Mouse (Mus musculus) macrophage (primary cell): Measurements from ENCODE around the gene Ccdc185. TPM values are rescaled to one million over a fixed set of nuclear protein-coding genes. Genes with fewer than 3 reads are reported as not detected.

Experiments used
- H3K27ac ChIP-seq: fragments of 350-480 bp; formaldehyde crosslinking; 2 replicates; pipeline ENCODE4 v1.9.0; 2021
- H3K36me3 ChIP-seq: fragments of 350-480 bp; formaldehyde crosslinking; 2 replicates; pipeline ENCODE4 v1.9.0; 2021; ENCODE audit errors: inconsistent target
- H3K4me3 ChIP-seq: fragments of 350-480 bp; formaldehyde crosslinking; 2 replicates; pipeline ENCODE4 v1.9.0; 2021; ENCODE audit errors: inconsistent target
- H3K79me2 ChIP-seq: fragments of 350-480 bp; formaldehyde crosslinking; 2 replicates; pipeline ENCODE4 v1.9.0; 2021; ENCODE audit errors: inconsistent target
- WGBS: methylation state at CpG from one replicate; pipeline ENCODE4 v1.1.7; 2026; ENCODE audit warnings: inconsistent platforms; ENCODE audit not compliant: missing documents; 5-methylcytosine and 5-hydroxymethylcytosine counted together
- polyA plus RNA-seq: library from polyadenylated mRNA; stranded (reverse); fragments of 250-400 nt; gene quantifications from 3 replicates; pipeline ENCODE4 v1.2.4, GENCODE M21; 2018; ENCODE audit warnings: inconsistent platforms

Gene Ccdc185
- polyA plus RNA-seq, 1 experiment from 2014 or later: not detected

- no peaks in the 10 kb centered on the region for H3K79me2 ChIP-seq
- no peak overlapping the region for H3K4me3 ChIP-seq
- no peak overlapping the region for H3K27ac ChIP-seq
- H3K36me3 ChIP-seq: no peaks in the 10 kb centered on the region
- WGBS: 82% methylated on average over 2 of the region's 2 CpGs
Observed at GRCm38 (mm10) chr1:182704882-182705281, 44.1 kb downstream of the Ccdc185 start.

DNA sequence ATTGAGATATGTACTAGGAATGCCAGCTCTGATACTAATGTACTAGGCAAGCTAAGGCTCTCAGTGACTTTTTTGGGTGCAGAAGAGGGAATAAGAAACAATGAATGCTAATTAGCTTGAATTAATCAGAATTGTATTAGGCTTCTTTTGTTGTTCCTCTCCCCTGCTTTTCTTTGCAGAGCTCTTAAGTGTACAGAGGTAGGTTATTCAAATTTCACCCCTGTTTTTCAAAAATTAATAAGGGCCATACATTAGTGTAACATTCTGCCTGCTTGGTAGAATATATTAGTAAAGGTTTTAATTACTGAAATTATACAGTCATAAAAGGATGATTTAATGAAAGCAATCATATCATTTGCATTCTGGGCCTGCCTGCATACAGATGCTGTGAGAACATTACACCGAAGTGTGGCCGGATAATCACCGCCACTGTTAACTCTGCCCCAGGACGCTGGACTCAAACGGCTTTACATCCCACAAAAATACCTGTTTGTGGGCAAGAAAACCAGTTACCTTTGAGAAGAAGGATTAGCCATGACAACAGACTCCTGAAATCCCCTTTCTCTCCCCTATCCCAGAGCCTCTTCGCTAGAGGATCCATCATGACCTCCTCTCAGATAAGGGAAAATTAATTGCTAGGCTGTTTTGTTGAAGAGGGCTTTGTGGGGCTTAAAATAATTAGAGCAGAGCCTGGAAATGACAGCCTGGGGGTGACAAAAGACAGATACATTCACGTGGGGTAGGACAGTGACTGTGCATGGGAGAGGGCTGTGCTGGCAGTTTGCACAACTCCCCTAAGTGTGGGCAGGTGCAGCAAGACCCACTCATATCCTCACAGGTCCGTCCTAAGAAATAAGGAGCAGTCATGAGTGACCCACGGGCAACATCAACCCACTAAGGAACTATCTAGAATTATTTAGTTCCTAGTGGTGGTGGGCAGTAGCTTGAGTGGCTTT is 49.3 kb downstream of the Ccdc185 start:
- WGBS: 87% methylated on average over 9 of the region's 9 CpGs
- Histone ChIP-seq H3K4me3 (no peak overlapping the region), H3K27ac (no peak overlapping the region), H3K36me3 (no peaks in the 10 kb centered on the region), H3K79me2 (no peaks in the 10 kb centered on the region)

Other genes with a start within 250 kb of the Ccdc185 start
- 94.4 to 189 TPM (median 167 TPM) in 3 replicates for gene Capn2, start 231.6 kb downstream of the Ccdc185 start, polyA plus RNA-seq
- gene Capn8, start 184.2 kb downstream of the Ccdc185 start, polyA plus RNA-seq: not detected in 3 replicates
- not detected in 3 replicates for gene Susd4, start 14.7 kb upstream of the Ccdc185 start, polyA plus RNA-seq
- gene Tlr5, start 205.6 kb upstream of the Ccdc185 start, polyA plus RNA-seq: 2.0 to 4.6 TPM (median 2.6 TPM) in 3 replicates